13 mouse cellular contexts compared by ENCODE assay signal in genomic region chr13:43218764-43219163, GRCm38 (mm10). TPM values are rescaled to one million over a fixed set of nuclear protein-coding genes. Genes with fewer than 3 reads are reported as not detected.
DNase-seq lines count a peak whose midpoint lies in the region; ATAC-seq and TF ChIP-seq lines count a peak whose summit lies in the region.
"Had no signal": no experiment of that assay in that cellular context is flagged by ENCODE, and none has a peak within 500 bp of the region (broad histone marks: within the 10 kb centered on the region; RNA-seq: fewer than 3 reads in every experiment).

No protein-coding gene starts in this region.

- H3K4me2 ChIP-seq in hindbrain, embryonic 13.5 days: no peak overlapping the region
- no peak overlapping the region for H3K4me2 ChIP-seq in hindbrain, postnatal 0 days (ENCODE audit: low read depth, low read length)
- no peak overlapping the region for H3K4me2 ChIP-seq in neural tube, embryonic 15.5 days
- H3K4me2 ChIP-seq: limb, embryonic 12.5 days had no signal

- peaks cover 29% of the 10 kb centered on the region for H3K4me1 ChIP-seq in hindbrain, embryonic 13.5 days (replicated peaks)
- peaks cover 9% of the 10 kb centered on the region for H3K4me1 ChIP-seq in hindbrain, postnatal 0 days (ENCODE audit: insufficient read depth, low read length)
- peaks cover 13% of the 10 kb centered on the region for H3K4me1 ChIP-seq in liver, adult 2 months (ENCODE audit: control insufficient read depth, insufficient read depth, low read length)
- H3K4me1 ChIP-seq in bone marrow, adult 2 months (ENCODE audit: control insufficient read depth, insufficient read depth, low read length): peaks cover 19% of the 10 kb centered on the region
- peaks cover 17% of the 10 kb centered on the region for H3K4me1 ChIP-seq in cortical plate, adult 2 months (ENCODE audit: control insufficient read depth, insufficient read depth, low read length)
- peaks cover 21% of the 10 kb centered on the region for H3K4me1 ChIP-seq in neural tube, embryonic 15.5 days

- H3K27me3 ChIP-seq in hindbrain, embryonic 13.5 days: no peaks in the 10 kb centered on the region
- H3K27me3 ChIP-seq in hindbrain, postnatal 0 days (ENCODE audit: insufficient read depth, low read length): no peaks in the 10 kb centered on the region
- H3K27me3 ChIP-seq in liver, adult 2 months (ENCODE audit: control insufficient read depth, insufficient read depth, low read length): no peaks in the 10 kb centered on the region
- no peaks in the 10 kb centered on the region for H3K27me3 ChIP-seq in neural tube, embryonic 15.5 days (replicated peaks)
- H3K27me3 ChIP-seq: limb, embryonic 12.5 days had no signal

- H3K9me3 ChIP-seq in hindbrain, embryonic 13.5 days: no peaks in the 10 kb centered on the region
- H3K9me3 ChIP-seq in hindbrain, postnatal 0 days (ENCODE audit: low read length): no peaks in the 10 kb centered on the region
- no peaks in the 10 kb centered on the region for H3K9me3 ChIP-seq in neural tube, embryonic 15.5 days (replicated peaks)
- H3K9me3 ChIP-seq: limb, embryonic 12.5 days had no signal

- no peak overlapping the region for H3K9ac ChIP-seq in hindbrain, embryonic 13.5 days
- no peak overlapping the region for H3K9ac ChIP-seq in hindbrain, postnatal 0 days (replicated peaks; ENCODE audit: low read length)
- no peak overlapping the region for H3K9ac ChIP-seq in liver, adult 2 months (ENCODE audit: low read depth, low read length)
- no peak overlapping the region for H3K9ac ChIP-seq in neural tube, embryonic 15.5 days (replicated peaks)
- H3K9ac ChIP-seq: limb, embryonic 12.5 days had no signal

- no peak overlapping the region for H3K4me3 ChIP-seq in hindbrain, embryonic 13.5 days
- H3K4me3 ChIP-seq in hindbrain, postnatal 0 days (ENCODE audit: low read length): no peak overlapping the region
- H3K4me3 ChIP-seq in liver, adult 2 months (ENCODE audit: insufficient read depth, low read depth, low read length): no peak overlapping the region
- no peak overlapping the region for H3K4me3 ChIP-seq in bone marrow, adult 2 months (replicated peaks; ENCODE audit: control insufficient read depth, low read depth, low read length)
- no peak overlapping the region for H3K4me3 ChIP-seq in cortical plate, adult 2 months (ENCODE audit: insufficient read depth, low read length)
- no peak overlapping the region for H3K4me3 ChIP-seq in neural tube, embryonic 15.5 days (replicated peaks)
- H3K4me3 ChIP-seq: limb, embryonic 12.5 days had no signal

- TF ChIP-seq POLR2A in liver, adult 2 months (IDR thresholded peaks at IDR 0.05; ENCODE audit: extremely low read depth, insufficient read depth, low read length): no peak
- TF ChIP-seq POLR2A in bone marrow, adult 2 months (IDR thresholded peaks at IDR 0.05; ENCODE audit: borderline replicate concordance, control insufficient read depth, low read depth, low read length): no peak
- TF ChIP-seq POLR2A in cortical plate, adult 2 months (IDR thresholded peaks at IDR 0.05; ENCODE audit: extremely low read depth, insufficient read depth, low read length): no peak

- TF ChIP-seq CTCF in hindbrain, postnatal 0 days (IDR thresholded peaks at IDR 0.05; ENCODE audit: low read depth): no peak
- no peak for TF ChIP-seq CTCF in liver, adult 2 months (IDR thresholded peaks at IDR 0.05; ENCODE audit: low read depth, low read length)
- TF ChIP-seq CTCF in bone marrow, adult 2 months (IDR thresholded peaks at IDR 0.05; ENCODE audit: control insufficient read depth, insufficient read depth, low read length): no peak
- TF ChIP-seq CTCF in cortical plate, adult 2 months (IDR thresholded peaks at IDR 0.05; ENCODE audit: extremely low read depth, insufficient read depth, low read length): no peak

- ATAC-seq in hindbrain, embryonic 13.5 days (ENCODE audit: low FRiP score): no peak
- no peak for ATAC-seq in hindbrain, postnatal 0 days
- ATAC-seq in neural tube, embryonic 15.5 days (ENCODE audit: low FRiP score): no peak

- no peak for DNase-seq in hindbrain, postnatal 0 days (ENCODE audit: low spot score)
- DNase-seq in liver, adult 2 months (ENCODE audit: extremely low read depth, low read depth, low spot score): peak; percentile 54
- no peak for DNase-seq in liver
- DNase-seq in right cerebral cortex, postnatal 36 days (ENCODE audit: low spot score in 2 of 2): no peak
- DNase-seq: cerebellum, adult 9-10 months; thymus, postnatal 25 days had no signal

- WGBS in hindbrain, embryonic 13.5 days: 61% methylated on average over 4 of the region's 4 CpGs
- 45% methylated on average over 4 of the region's 4 CpGs for WGBS in hindbrain, postnatal 0 days
- 2% methylated on average over 4 of the region's 4 CpGs for WGBS in liver, adult 2 months
- WGBS in bone marrow, adult 2 months: 33% methylated on average over 4 of the region's 4 CpGs
- WGBS in neural tube, embryonic 15.5 days: 51% methylated on average over 4 of the region's 4 CpGs

- H3K27ac ChIP-seq in hindbrain, embryonic 13.5 days: peak overlapping the region; percentile 42; the same call in 1 of the 2 replicates
- no peak overlapping the region for H3K27ac ChIP-seq in hindbrain, postnatal 0 days
- peak overlapping the region; percentile 19; the same call in 1 of the 2 replicates for H3K27ac ChIP-seq in liver, adult 2 months (replicated peaks; ENCODE audit: insufficient read depth, low read depth, low read length)
- H3K27ac ChIP-seq in bone marrow, adult 2 months (ENCODE audit: control insufficient read depth, insufficient read depth, low read depth, low read length, poor library complexity): peak overlapping the region; percentile 54; the same call in 1 of the 2 replicates
- peak overlapping the region; percentile 22; the same call in 1 of the 2 replicates for H3K27ac ChIP-seq in cortical plate, adult 2 months (ENCODE audit: insufficient read depth, low read length)
- H3K27ac ChIP-seq in neural tube, embryonic 15.5 days (replicated peaks): no peak overlapping the region
- H3K27ac ChIP-seq: kidney, postnatal 0 days; limb, embryonic 12.5 days; stomach, postnatal 0 days had no signal

- H3K36me3 ChIP-seq in hindbrain, embryonic 13.5 days: no peaks in the 10 kb centered on the region
- H3K36me3 ChIP-seq in hindbrain, postnatal 0 days (ENCODE audit: insufficient read depth, low read length): no peaks in the 10 kb centered on the region
- no peaks in the 10 kb centered on the region for H3K36me3 ChIP-seq in liver, adult 2 months (ENCODE audit: control insufficient read depth, insufficient read depth, low read length)
- no peaks in the 10 kb centered on the region for H3K36me3 ChIP-seq in neural tube, embryonic 15.5 days
- H3K36me3 ChIP-seq: limb, embryonic 12.5 days had no signal

- H3K79me2 ChIP-seq in liver, adult 2 months (ENCODE audit: control insufficient read depth, insufficient read depth, low read length): peaks cover 2% of the 10 kb centered on the region; the same call in 1 of the 2 replicates

RNA-seq across cellular contexts. Expression of gene Tbc1d7, which starts 47.5 kb away (rescaled TPM):
- 85.2 and 85.7 TPM in 2 replicates for polyA plus RNA-seq in hindbrain, embryonic 13.5 days (2015; fragmentation: Nextera tagmentation; extraction: Ambion mirVana)
- total RNA-seq in hindbrain, postnatal 0 days (2014; rRNA removed): 39.9 and 42.7 TPM in 2 replicates
- polyA plus RNA-seq in hindbrain, postnatal 0 days (2015; fragmentation: Nextera tagmentation; extraction: Ambion mirVana): 86.6 and 87.9 TPM in 2 replicates
- 6.2 and 7.2 TPM in 2 replicates for total RNA-seq in liver, adult 2 months (2014; rRNA removed)
- 14.9 and 18.0 TPM in 2 replicates for polyA plus RNA-seq in liver, adult 2 months (2012; rRNA removed)
- polyA plus RNA-seq in bone marrow, adult 2 months (2011; ENCODE audit: insufficient read depth, insufficient read length, low replicate concordance, missing spikeins): 2.6 and 11.1 TPM in 2 replicates
- 31.1 TPM in 2 replicates for polyA plus RNA-seq in cortical plate, adult 2 months (2012; rRNA removed)
- 77.4 and 80.3 TPM in 2 replicates for polyA plus RNA-seq in neural tube, embryonic 15.5 days (2015; fragmentation: Nextera tagmentation; extraction: Ambion mirVana)

Comparison
In these comparisons a context has a peak if more than half of its experiments do, and no peak if none do; other contexts are left out.
1. H3K27ac ChIP-seq: peak in hindbrain, embryonic 13.5 days (single experiment), liver, adult 2 months (single experiment), bone marrow, adult 2 months (single experiment) and cortical plate, adult 2 months (single experiment); none in hindbrain, postnatal 0 days (single experiment) and neural tube, embryonic 15.5 days (single experiment).